Mouse (Mus musculus): Measurements from ENCODE around the gene Olfr827.

The Olfr827 gene

GRCm38 (mm10) chr10:130214303-130214702, at the start of gene Olfr827:
Gene Olfr827 (minus strand): TSS chr10:130214403.
- DNase-seq (ENCODE audit: low read depth, low spot score), result no peak

GRCm38 (mm10) chr10:130263203-130263602, 49.0 kb upstream of the Olfr827 start:
- DNase-seq (ENCODE audit: low read depth, low spot score), result peak; percentile 49

GRCm38 (mm10) chr10:130259483-130259882, 45.3 kb upstream of the Olfr827 start:
- DNase-seq (ENCODE audit: low read depth, low spot score), result no peak

GRCm38 (mm10) chr10:130244271-130244670, 30.1 kb upstream of the Olfr827 start:
- DNase-seq (ENCODE audit: low read depth, low spot score), result peak; percentile 43

- DNase-seq (ENCODE audit: low read depth, low spot score), result no peak
Measured at GRCm38 (mm10) chr10:130238318-130239209, 24.4 kb upstream of the Olfr827 start.

- DNase-seq (ENCODE audit: low read depth, low spot score), result no peak
Measured at GRCm38 (mm10) chr10:130234576-130234975, 20.4 kb upstream of the Olfr827 start.

- DNase-seq (ENCODE audit: low read depth, low spot score), result no peak
Measured at GRCm38 (mm10) chr10:130232117-130232516, 17.9 kb upstream of the Olfr827 start.

- DNase-seq (ENCODE audit: low read depth, low spot score), result peak; percentile 34
Measured at GRCm38 (mm10) chr10:130229584-130229983, 15.4 kb upstream of the Olfr827 start.

GRCm38 (mm10) chr10:130228246-130228645, 14.0 kb upstream of the Olfr827 start:
- DNase-seq (ENCODE audit: low read depth, low spot score), result peak; percentile 69

GRCm38 (mm10) chr10:130225034-130225433, 10.8 kb upstream of the Olfr827 start:
- no peak for DNase-seq (ENCODE audit: low read depth, low spot score)

- DNase-seq (ENCODE audit: low read depth, low spot score), result no peak
Measured at GRCm38 (mm10) chr10:130184086-130184485, 30.1 kb downstream of the Olfr827 start, which contains the start of gene Olfr826. Gene Olfr826 (minus strand): TSS chr10:130184186.

- no peak for DNase-seq (ENCODE audit: low read depth, low spot score)
Measured at GRCm38 (mm10) chr10:130166666-130167065, 47.5 kb downstream of the Olfr827 start, which contains the start of gene Olfr825. Gene Olfr825 (minus strand): TSS chr10:130166766.

- DNase-seq (ENCODE audit: low read depth, low spot score), result no peak
Measured at GRCm38 (mm10) chr10:130165196-130165595, 49.0 kb downstream of the Olfr827 start.

All from retina, postnatal 7 days (tissue).